Mouse (Mus musculus): ENCODE results near the gene Spon2. TPM values are rescaled to one million over a fixed set of nuclear protein-coding genes. Genes with fewer than 3 reads are reported as not detected.
A peak's percentile ranks its signal among the peaks of the same experiment; 100 is the strongest.

Spon2 gene
- polyA plus RNA-seq, 1 experiment: 0.09 TPM

DNA sequence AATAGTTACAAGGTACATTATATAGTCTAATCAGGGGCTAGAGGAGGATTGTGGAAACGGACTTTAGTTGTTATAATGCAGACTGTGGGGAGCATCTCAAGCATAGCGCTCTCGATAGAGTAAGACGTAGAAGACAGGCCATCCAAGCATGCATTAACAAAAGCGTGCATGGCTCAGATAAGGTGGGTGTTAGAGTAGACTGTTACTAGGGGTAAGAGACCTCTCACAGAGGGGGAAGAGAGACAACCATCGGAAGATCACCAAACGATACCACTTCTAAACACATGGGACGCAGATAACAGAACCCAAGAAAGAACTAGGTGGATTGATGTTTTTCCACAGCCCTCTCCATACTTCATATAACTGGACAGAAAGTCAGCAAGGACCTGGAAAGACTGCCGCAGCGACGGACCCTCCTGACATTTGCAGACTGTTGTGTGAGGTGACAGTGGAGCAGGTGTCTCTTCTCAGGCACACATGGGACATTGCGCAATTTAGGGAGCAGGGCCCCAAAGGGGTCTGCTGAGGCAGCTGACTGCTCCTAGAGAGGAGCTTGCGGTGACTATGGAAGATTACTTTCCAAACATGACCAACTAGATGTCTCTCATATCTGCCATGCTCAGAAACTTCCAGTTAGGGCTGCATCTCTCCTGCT, 15.6 kb downstream of the Spon2 start:
- TF ChIP-seq GATA1 (IDR thresholded peaks at IDR 0.05; ENCODE audit: low read length): peak; percentile 61

- no peak for TF ChIP-seq GATA1 (IDR thresholded peaks at IDR 0.05; ENCODE audit: low read length)
Observed at GRCm38 (mm10) chr5:33201697-33202096, 16.6 kb downstream of the Spon2 start.

GRCm38 (mm10) chr5:33200071-33200470, 18.2 kb downstream of the Spon2 start:
- no peak for TF ChIP-seq GATA1 (IDR thresholded peaks at IDR 0.05; ENCODE audit: low read length)

DNA sequence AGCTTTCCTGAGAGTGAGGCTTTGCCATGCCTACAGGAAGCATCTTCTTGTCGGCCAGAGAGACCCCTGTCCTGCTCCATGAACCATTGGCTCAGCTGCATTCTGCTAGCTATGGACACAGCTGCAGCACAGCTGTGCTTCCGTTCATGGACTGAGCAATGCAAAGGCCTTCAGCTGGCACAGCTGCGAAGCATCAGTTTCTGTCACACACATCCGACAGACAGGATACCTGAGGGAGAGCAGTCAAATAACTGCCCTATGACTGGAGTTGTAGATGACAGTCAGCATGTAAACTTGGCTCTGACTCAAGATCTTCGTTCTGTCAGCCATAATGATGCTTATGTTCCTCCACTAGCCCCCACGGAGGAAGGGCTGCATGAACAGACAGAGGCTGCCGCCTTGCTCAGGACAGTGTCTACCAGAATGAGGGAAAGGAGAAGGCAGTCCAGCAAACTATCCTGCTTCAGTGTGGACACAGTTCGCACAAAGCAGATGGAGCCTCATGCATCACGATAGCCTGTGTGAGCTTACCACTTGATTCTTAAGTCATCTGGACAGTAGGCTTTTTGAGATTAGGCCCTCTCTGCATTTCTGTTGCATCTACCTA, 22.9 kb downstream of the Spon2 start:
- TF ChIP-seq GATA1 (IDR thresholded peaks at IDR 0.05; ENCODE audit: low read length): no peak

- TF ChIP-seq GATA1 (IDR thresholded peaks at IDR 0.05; ENCODE audit: low read length): peak; percentile 59
Observed at GRCm38 (mm10) chr5:33193567-33193966, 24.7 kb downstream of the Spon2 start.

Other genes with a start within 250 kb of the Spon2 start
- 72.0 and 109 TPM in 2 replicates for gene Ywhah, start 199.6 kb downstream of the Spon2 start, polyA plus RNA-seq (2012)
- not detected in 2 replicates for gene Slc5a1, start 114.2 kb downstream of the Spon2 start, polyA plus RNA-seq (2012)
- 309 and 457 TPM in 2 replicates for gene Ctbp1, start 56.5 kb upstream of the Spon2 start, polyA plus RNA-seq (2012)
- gene Maea, start 117.1 kb upstream of the Spon2 start, polyA plus RNA-seq (2012): 112 and 232 TPM in 2 replicates
- 2.2 and 2.6 TPM in 2 replicates for gene Uvssa, start 160.1 kb upstream of the Spon2 start, polyA plus RNA-seq (2012)
- not detected in 2 replicates for gene Nkx1-1, start 215.5 kb upstream of the Spon2 start, polyA plus RNA-seq (2012)

Measured in G1E-ER4 (cell line).